Mouse (Mus musculus) myocyte (in vitro differentiated cells): ENCODE measurements at regions not wholly inside any gene's neighbourhood (a gene's known extent, or its start where the extent isn't known, plus 50 kb on each side); places are given as distances from the start of the nearest gene placed in this dataset.
A peak's percentile ranks its signal among the peaks of the same experiment; 100 is the strongest.

Source experiments
- H3K27me3 ChIP-seq: one replicate; pipeline ENCODE4 v1.6.1; 2011; ENCODE audit not compliant: control insufficient read depth, insufficient read depth, insufficient read length
- H3K36me3 ChIP-seq: one replicate; pipeline ENCODE4 v1.6.1; 2011; ENCODE audit not compliant: control insufficient read depth, insufficient read depth
- H3K4me2 ChIP-seq: one replicate; pipeline ENCODE4 v1.6.1; 2011; ENCODE audit warnings: low read depth, control low read depth
- H3K4me3 ChIP-seq: one replicate; pipeline ENCODE4 v1.5.1; 2011; ENCODE audit warnings: mild to moderate bottlenecking, control low read depth, moderate library complexity
- H3K79me2 ChIP-seq: one replicate; pipeline ENCODE4 v1.6.1; 2011; ENCODE audit not compliant: control insufficient read depth, insufficient read depth
- H3ac ChIP-seq: one replicate; pipeline ENCODE4 v1.6.1; 2011; ENCODE audit not compliant: control insufficient read depth, insufficient read length
- CEBPB ChIP-seq: IDR thresholded peaks from 2 replicates; pipeline ENCODE4 v1.6.1; 2011; ENCODE audit warnings: mild to moderate bottlenecking, moderate library complexity; ENCODE audit not compliant: poor library complexity, insufficient read depth, severe bottlenecking
- E2F4 ChIP-seq: IDR thresholded peaks from one replicate; pipeline ENCODE4 v1.6.1; 2011; ENCODE audit warnings: mild to moderate bottlenecking, control low read depth, moderate library complexity; ENCODE audit not compliant: insufficient read depth
- MAX ChIP-seq: IDR thresholded peaks from one replicate; pipeline ENCODE4 v1.6.1; 2011; ENCODE audit warnings: low read depth, mild to moderate bottlenecking, control low read depth
- MYOD1 ChIP-seq, 3 experiments: IDR thresholded peaks; one replicate each; pipeline ENCODE4 v1.6.1; 2011; ENCODE audit warnings: control low read depth in 2 of 3, low read depth in 2 of 3, mild to moderate bottlenecking in 2 of 3, moderate library complexity in 1 of 3; ENCODE audit not compliant: insufficient read length in 2 of 3, control insufficient read depth in 1 of 3
- MYOG ChIP-seq, 3 experiments: IDR thresholded peaks; one replicate each; pipeline ENCODE4 v1.6.1; 2011; ENCODE audit warnings: control low read depth in 2 of 3, low read depth in 2 of 3, mild to moderate bottlenecking in 2 of 3; ENCODE audit not compliant: insufficient read length in 2 of 3, control insufficient read depth in 1 of 3, insufficient read depth in 1 of 3
- POLR2A ChIP-seq: IDR thresholded peaks from one replicate; pipeline ENCODE4 v1.6.1; 2011; ENCODE audit warnings: low read depth, mild to moderate bottlenecking, control low read depth, moderate library complexity; ENCODE audit not compliant: insufficient read length
- POLR2AphosphoS2 ChIP-seq: IDR thresholded peaks from one replicate; pipeline ENCODE4 v1.6.1; 2011; ENCODE audit warnings: low read depth, control low read depth; ENCODE audit not compliant: insufficient read length
- REST ChIP-seq: IDR thresholded peaks from one replicate; pipeline ENCODE4 v1.6.1; 2011; ENCODE audit warnings: mild to moderate bottlenecking, control low read depth, moderate library complexity; ENCODE audit not compliant: insufficient read depth, insufficient read length
- SRF ChIP-seq: IDR thresholded peaks from one replicate; pipeline ENCODE4 v1.6.1; 2011; ENCODE audit warnings: low read depth; ENCODE audit not compliant: control insufficient read depth, insufficient read length
- TCF12 ChIP-seq: IDR thresholded peaks from one replicate; pipeline ENCODE4 v1.6.1; 2011; ENCODE audit warnings: mild to moderate bottlenecking, control low read depth; ENCODE audit not compliant: poor library complexity, insufficient read depth, severe bottlenecking
- TCF3 ChIP-seq: IDR thresholded peaks from one replicate; pipeline ENCODE4 v1.6.1; 2011; ENCODE audit warnings: low read depth, control low read depth; ENCODE audit not compliant: insufficient read length
- USF1 ChIP-seq: IDR thresholded peaks from one replicate; pipeline ENCODE4 v1.6.1; 2011; ENCODE audit warnings: low read depth, mild to moderate bottlenecking, control low read depth, moderate library complexity

DNA sequence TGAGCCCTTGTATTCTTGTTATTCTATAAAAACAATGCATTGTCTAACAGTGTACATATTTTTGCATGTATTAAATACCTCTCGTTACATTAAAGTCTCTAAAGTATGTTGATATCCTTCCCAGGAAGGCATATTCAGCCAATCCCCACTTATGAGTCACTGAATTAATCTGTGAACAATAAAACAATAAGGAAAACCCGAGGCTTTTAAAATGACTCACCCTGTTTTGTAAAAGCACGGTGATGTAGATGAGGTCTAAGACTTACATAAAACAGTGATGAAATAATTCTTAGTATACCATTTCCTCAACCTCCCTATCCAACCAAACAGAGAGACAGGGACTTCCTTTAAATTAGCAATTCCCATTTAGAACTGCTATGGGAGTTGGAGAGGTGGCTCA, 95.8 kb downstream of the Asb7 start:
- Histone ChIP-seq H3K4me3 (no peak overlapping the region), H3ac (no peak overlapping the region), H3K27me3 (no peaks in the 10 kb centered on the region), H3K79me2 (no peaks in the 10 kb centered on the region), H3K36me3 (no peaks in the 10 kb centered on the region), H3K4me2 (peak overlapping the region; percentile 16)
- TF ChIP-seq POLR2AphosphoS2 = no peak
- TF ChIP-seq CEBPB = no peak
- no peak for TF ChIP-seq MYOD1 (IDR thresholded peaks at IDR 0.05; ENCODE audit: control insufficient read depth in 1 of 3, insufficient read length in 2 of 3, low read depth in 2 of 3)
- no peak for TF ChIP-seq MAX
- no peak for TF ChIP-seq TCF3
- TF ChIP-seq POLR2A = no peak
- no peak for TF ChIP-seq REST
- no peak for TF ChIP-seq E2F4
- no peak for TF ChIP-seq SRF
- TF ChIP-seq TCF12 = no peak
- no peak for TF ChIP-seq USF1
- TF ChIP-seq MYOG (IDR thresholded peaks at IDR 0.05; ENCODE audit: control insufficient read depth in 1 of 3, insufficient read depth in 1 of 3, insufficient read length in 2 of 3, low read depth in 2 of 3) = no peak

GRCm38 (mm10) chr7:66591594-66592290, 97.7 kb downstream of the Asb7 start:
- Histone ChIP-seq H3K36me3 (no peaks in the 10 kb centered on the region), H3ac (no peak overlapping the region), H3K4me2 (peak overlapping the region; percentile 35), H3K27me3 (no peaks in the 10 kb centered on the region), H3K79me2 (no peaks in the 10 kb centered on the region), H3K4me3 (no peak overlapping the region)
- TF ChIP-seq MYOG (IDR thresholded peaks at IDR 0.05; ENCODE audit: control insufficient read depth in 1 of 3, insufficient read depth in 1 of 3, insufficient read length in 2 of 3, low read depth in 2 of 3) (peak; percentile 2 to 69 (median 38)), E2F4 (no peak), MYOD1 (IDR thresholded peaks at IDR 0.05; ENCODE audit: control insufficient read depth in 1 of 3, insufficient read length in 2 of 3, low read depth in 2 of 3) (peak; percentile 23 to 69 (median 59))

DNA sequence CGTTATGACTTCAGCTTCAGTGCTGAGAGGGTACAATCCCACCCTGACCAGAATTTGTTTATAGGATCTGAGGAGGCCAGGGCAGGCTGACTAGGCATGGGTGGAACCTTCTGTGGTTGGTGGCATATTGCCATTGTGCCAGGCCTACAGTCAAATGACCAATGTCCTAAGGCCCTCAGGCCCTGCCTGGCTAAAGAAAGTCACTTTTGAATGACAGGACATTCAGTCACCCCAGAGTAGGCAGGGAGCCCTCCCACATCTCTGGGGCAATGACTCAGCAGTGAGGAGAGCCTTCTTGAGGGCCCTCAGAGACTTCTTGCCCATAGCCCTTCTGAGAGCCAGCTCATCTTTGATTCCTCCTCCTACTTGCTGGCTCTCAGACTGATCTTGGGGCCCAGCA, 102.9 kb downstream of the Asb7 start:
- Histone ChIP-seq H3K79me2 (no peaks in the 10 kb centered on the region), H3K4me2 (peak overlapping the region; percentile 39), H3ac (no peak overlapping the region), H3K36me3 (no peaks in the 10 kb centered on the region), H3K27me3 (no peaks in the 10 kb centered on the region), H3K4me3 (no peak overlapping the region)
- TF ChIP-seq SRF (peak; percentile 60), E2F4 (no peak), POLR2A (no peak), CEBPB (no peak)

- no peaks in the 10 kb centered on the region for H3K79me2 ChIP-seq
Measured at GRCm38 (mm10) chr7:66580687-66581151, 108.7 kb downstream of the Asb7 start.

GRCm38 (mm10) chr7:66576261-66576660, 113.1 kb downstream of the Asb7 start:
- Histone ChIP-seq H3K4me2 (peak overlapping the region; percentile 28), H3K79me2 (no peaks in the 10 kb centered on the region), H3K27me3 (no peaks in the 10 kb centered on the region), H3K4me3 (no peak overlapping the region), H3K36me3 (no peaks in the 10 kb centered on the region), H3ac (no peak overlapping the region)
- peak in 1 of 3 experiments; percentile 19 for TF ChIP-seq MYOD1 (IDR thresholded peaks at IDR 0.05; ENCODE audit: control insufficient read depth in 1 of 3, insufficient read length in 2 of 3, low read depth in 2 of 3)
- peak; percentile 36; the same call in 1 of the 2 replicates for TF ChIP-seq CEBPB
- TF ChIP-seq MAX = no peak

More at GRCm38 (mm10) chr7:66580687-66581151, 108.7 kb downstream of the Asb7 start:
- no peak overlapping the region for H3K4me3 ChIP-seq
- no peaks in the 10 kb centered on the region for H3K36me3 ChIP-seq
- TF ChIP-seq MYOD1 (IDR thresholded peaks at IDR 0.05; ENCODE audit: control insufficient read depth in 1 of 3, insufficient read length in 2 of 3, low read depth in 2 of 3) = peak in 2 of 3 experiments; percentile 80 to 91
- no peak for TF ChIP-seq CEBPB
- peak in 2 of 3 experiments; percentile 81 to 93 for TF ChIP-seq MYOG (IDR thresholded peaks at IDR 0.05; ENCODE audit: control insufficient read depth in 1 of 3, insufficient read depth in 1 of 3, insufficient read length in 2 of 3, low read depth in 2 of 3)
- TF ChIP-seq E2F4 = no peak
- no peak for TF ChIP-seq USF1
- no peak for TF ChIP-seq REST
- TF ChIP-seq TCF12 = peak; percentile 30
- TF ChIP-seq POLR2A = no peak
- no peak for TF ChIP-seq MAX
- no peak for TF ChIP-seq SRF
- no peak for TF ChIP-seq TCF3
- no peak for TF ChIP-seq POLR2AphosphoS2
- peak overlapping the region; percentile 45 for H3K4me2 ChIP-seq
- no peaks in the 10 kb centered on the region for H3K27me3 ChIP-seq
- no peak overlapping the region for H3ac ChIP-seq
